Mouse (Mus musculus): ENCODE results near the gene Fktn. TPM values are rescaled to one million over a fixed set of nuclear protein-coding genes. Genes with fewer than 3 reads are reported as not detected.

The Fktn gene
- polyA plus RNA-seq, 1 experiment from 2014 or later, result 14.8 TPM

DNA sequence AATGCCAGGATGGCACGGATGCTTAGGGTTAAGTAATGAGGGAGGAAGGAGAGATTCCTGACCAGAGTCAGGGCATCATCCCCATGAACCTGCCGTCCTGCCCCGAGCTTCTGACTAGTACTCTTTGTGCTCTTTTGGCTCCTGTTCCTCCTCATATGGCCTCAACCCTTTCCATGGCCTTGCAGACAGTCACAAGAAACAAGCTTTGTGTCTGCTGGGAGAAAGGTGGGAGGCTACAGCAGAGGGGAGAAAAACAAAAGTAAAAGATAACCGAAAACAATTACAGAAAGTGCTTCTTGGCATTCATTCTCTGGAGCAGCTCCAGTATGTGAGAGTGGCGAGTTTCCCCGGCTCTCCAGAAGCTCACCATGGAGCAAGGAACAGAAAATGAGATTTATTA is 60.1 kb downstream of the Fktn start:
- no peak for ATAC-seq (ENCODE audit: insufficient read depth, low FRiP score, low read depth)
- no peaks in the 10 kb centered on the region for H3K36me3 ChIP-seq
- WGBS, result 54% methylated on average over 6 of the region's 6 CpGs

DNA sequence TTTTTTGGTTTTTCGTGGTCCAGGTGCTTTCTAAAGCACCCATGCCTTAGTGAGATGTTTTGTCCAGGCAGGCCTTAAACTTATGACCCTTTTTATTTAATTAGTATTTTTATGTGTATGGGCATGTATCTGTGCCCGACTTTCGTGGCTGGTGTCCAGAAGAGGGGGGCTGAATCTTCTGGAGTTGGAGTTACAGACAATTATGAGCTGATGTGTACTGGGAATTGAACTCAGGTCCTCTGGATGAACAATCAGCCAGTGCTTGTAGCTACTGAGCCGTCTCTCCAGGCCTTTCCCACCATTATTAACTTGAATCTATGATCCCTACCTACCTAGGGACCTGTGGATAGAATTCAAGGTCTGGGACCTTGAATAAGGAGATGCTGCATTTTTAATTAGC is 67.6 kb downstream of the Fktn start:
- H3K9me3 ChIP-seq, result no peaks in the 10 kb centered on the region
- H3K36me3 ChIP-seq, result no peaks in the 10 kb centered on the region
- H3K4me2 ChIP-seq, result no peak overlapping the region
- peaks cover 9% of the 10 kb centered on the region; the same call in 1 of the 2 replicates for H3K27me3 ChIP-seq (replicated peaks)
- ATAC-seq (ENCODE audit: insufficient read depth, low FRiP score, low read depth), result no peak
- no peak overlapping the region for H3K9ac ChIP-seq
- no peak overlapping the region for H3K4me3 ChIP-seq (replicated peaks)
- WGBS, result 68% methylated on average over 4 of the region's 4 CpGs
- H3K4me1 ChIP-seq, result no peaks in the 10 kb centered on the region
- H3K27ac ChIP-seq, result no peak overlapping the region

More for the DNA sequence above, 60.1 kb downstream of the Fktn start:
- Histone ChIP-seq H3K27ac (no peak overlapping the region), H3K27me3 (replicated peaks) (peaks cover 14% of the 10 kb centered on the region; the same call in 1 of the 2 replicates), H3K9ac (no peak overlapping the region), H3K4me1 (no peaks in the 10 kb centered on the region), H3K4me2 (no peak overlapping the region), H3K4me3 (replicated peaks) (no peak overlapping the region), H3K9me3 (no peaks in the 10 kb centered on the region)

DNA sequence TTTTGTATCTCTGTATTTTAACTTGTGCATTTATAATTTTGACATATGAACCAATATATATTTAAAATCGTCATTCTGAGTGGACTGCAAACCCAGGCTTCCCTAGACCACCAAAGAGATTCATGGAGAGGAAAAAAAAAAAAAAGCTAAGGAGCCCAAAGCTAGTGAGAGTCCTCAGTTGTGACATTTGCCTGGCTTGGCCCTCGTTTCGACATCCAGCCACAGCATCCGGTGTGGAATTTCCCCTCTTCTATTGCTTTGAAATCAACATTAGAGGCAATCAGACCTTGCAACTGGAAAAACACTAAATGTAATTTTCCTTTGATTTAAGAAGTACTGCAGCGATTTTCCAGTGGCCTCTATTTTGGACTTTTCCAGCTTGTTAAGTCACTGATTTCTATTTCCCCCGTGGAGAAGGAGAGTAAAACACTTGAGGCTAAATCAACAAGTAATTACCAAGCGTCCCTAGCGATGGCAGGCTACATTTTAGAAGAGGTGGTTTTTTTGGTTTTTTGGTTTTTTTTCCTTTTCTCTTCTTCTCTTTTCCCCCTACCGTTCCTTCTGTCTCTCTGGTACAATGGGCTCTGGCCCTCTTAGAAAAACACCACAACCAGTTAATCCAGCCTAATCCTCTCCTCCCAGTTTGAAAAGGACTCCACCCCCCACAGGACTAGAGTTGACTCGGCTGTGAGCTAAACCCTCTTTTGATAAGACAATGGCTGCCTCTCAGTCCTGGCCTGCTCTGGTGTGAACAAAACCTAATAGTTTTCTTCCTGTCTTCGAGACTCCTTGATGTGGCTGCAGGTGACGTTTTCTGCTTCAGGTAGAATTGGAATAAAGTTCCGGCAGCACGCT is 68.6 kb downstream of the Fktn start:
- H3K4me2 ChIP-seq, result no peak overlapping the region
- no peaks in the 10 kb centered on the region for H3K36me3 ChIP-seq
- no peak overlapping the region for H3K9ac ChIP-seq
- ATAC-seq (ENCODE audit: insufficient read depth, low FRiP score, low read depth), result no peak
- H3K4me1 ChIP-seq, result no peaks in the 10 kb centered on the region
- 0 out of 2 replicates have a peak, but pooled peaks cover 3% of the 10 kb centered on the region for H3K27me3 ChIP-seq (replicated peaks)
- no peaks in the 10 kb centered on the region for H3K9me3 ChIP-seq
- H3K27ac ChIP-seq, result no peak overlapping the region
- H3K4me3 ChIP-seq (replicated peaks), result no peak overlapping the region
- 37% methylated on average over 14 of the region's 14 CpGs for WGBS

- H3K4me3 ChIP-seq (replicated peaks), result no peak overlapping the region
- no peak for ATAC-seq (ENCODE audit: insufficient read depth, low FRiP score, low read depth)
- WGBS, result 78% methylated on average over 15 of the region's 15 CpGs
- no peak overlapping the region for H3K4me2 ChIP-seq
- no peaks in the 10 kb centered on the region for H3K4me1 ChIP-seq
- H3K27ac ChIP-seq, result no peak overlapping the region
- no peaks in the 10 kb centered on the region for H3K9me3 ChIP-seq
- H3K36me3 ChIP-seq, result no peaks in the 10 kb centered on the region
- no peaks in the 10 kb centered on the region for H3K27me3 ChIP-seq (replicated peaks)
- no peak overlapping the region for H3K9ac ChIP-seq
Measured at GRCm38 (mm10) chr4:53785746-53786398, 72.1 kb downstream of the Fktn start.

GRCm38 (mm10) chr4:53786851-53787250 is 73.1 kb downstream of the Fktn start:
- Histone ChIP-seq H3K36me3 (no peaks in the 10 kb centered on the region), H3K9ac (no peak overlapping the region), H3K4me1 (no peaks in the 10 kb centered on the region), H3K27ac (no peak overlapping the region), H3K4me3 (replicated peaks) (no peak overlapping the region), H3K27me3 (replicated peaks) (no peaks in the 10 kb centered on the region), H3K4me2 (no peak overlapping the region), H3K9me3 (no peaks in the 10 kb centered on the region)
- 66% methylated on average over 5 of the region's 5 CpGs for WGBS
- ATAC-seq (ENCODE audit: insufficient read depth, low FRiP score, low read depth), result no peak

DNA sequence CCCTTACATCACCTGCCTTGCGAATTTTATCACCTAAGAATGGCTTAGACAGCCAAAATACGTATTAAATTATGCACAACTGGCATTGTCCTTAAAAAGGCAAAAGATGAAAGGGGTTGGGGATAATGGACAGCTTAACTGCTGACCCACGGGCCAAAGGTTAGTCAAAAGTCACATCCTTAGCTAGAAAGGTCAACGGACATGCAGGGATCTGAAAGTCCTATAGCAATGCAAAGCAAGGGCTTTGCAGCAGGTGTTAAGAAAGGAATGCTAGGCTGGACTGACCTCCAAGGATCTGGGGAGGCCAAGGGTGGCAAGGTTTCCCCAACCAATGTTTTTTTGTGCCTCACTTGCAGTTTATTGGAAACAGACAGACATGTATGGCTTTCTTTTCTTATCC is 75.5 kb downstream of the Fktn start:
- Histone ChIP-seq H3K27ac (no peak overlapping the region), H3K36me3 (no peaks in the 10 kb centered on the region)
- WGBS, result 30% methylated on average over 4 of the region's 4 CpGs

DNA sequence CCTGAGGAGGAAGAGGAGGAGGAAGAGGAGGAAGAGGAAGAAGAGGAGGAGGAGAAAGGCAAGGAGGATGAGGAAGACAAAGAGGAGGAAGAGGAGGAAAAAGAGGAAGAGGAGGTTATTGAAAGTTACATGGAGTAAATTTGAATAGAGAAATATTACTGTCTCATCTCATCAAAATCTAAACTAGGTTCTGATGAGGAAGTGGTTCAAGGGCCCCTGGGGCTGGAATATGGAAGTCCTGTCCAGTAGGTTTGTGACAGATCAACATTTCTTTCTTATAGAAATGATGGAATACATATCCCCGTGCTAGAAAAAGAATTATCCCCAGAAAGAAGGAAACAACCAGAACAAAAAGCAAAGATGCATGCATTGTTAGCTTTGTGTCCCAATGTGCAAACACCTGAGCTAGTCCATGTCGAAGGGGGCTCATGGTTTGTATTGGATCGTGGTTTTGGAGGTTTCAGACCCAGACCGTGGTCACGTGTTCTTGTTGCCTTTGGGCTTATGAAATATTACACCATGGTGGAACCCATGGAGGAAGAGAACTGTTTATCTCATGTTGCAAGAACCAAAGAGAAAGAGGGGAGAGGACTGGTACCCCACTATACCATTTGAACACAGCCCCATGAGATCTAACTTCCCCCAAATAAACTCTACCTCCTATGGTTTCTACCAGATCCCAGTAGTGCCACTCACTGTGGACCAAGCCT is 80.6 kb downstream of the Fktn start:
- H3K27me3 ChIP-seq (replicated peaks), result no peaks in the 10 kb centered on the region
- H3K9ac ChIP-seq, result no peak overlapping the region
- no peaks in the 10 kb centered on the region for H3K9me3 ChIP-seq
- H3K4me2 ChIP-seq, result no peak overlapping the region
- no peak for ATAC-seq (ENCODE audit: insufficient read depth, low FRiP score, low read depth)
- H3K27ac ChIP-seq, result no peak overlapping the region
- no peaks in the 10 kb centered on the region for H3K36me3 ChIP-seq
- no peaks in the 10 kb centered on the region for H3K4me1 ChIP-seq
- 83% methylated on average over 5 of the region's 5 CpGs for WGBS
- no peak overlapping the region for H3K4me3 ChIP-seq (replicated peaks)

More for the DNA sequence above, 75.5 kb downstream of the Fktn start:
- H3K4me2 ChIP-seq, result no peak overlapping the region
- no peak for ATAC-seq (ENCODE audit: insufficient read depth, low FRiP score, low read depth)
- H3K4me3 ChIP-seq (replicated peaks), result no peak overlapping the region
- no peaks in the 10 kb centered on the region for H3K4me1 ChIP-seq
- H3K9me3 ChIP-seq, result no peaks in the 10 kb centered on the region
- no peak overlapping the region for H3K9ac ChIP-seq
- H3K27me3 ChIP-seq (replicated peaks), result no peaks in the 10 kb centered on the region

GRCm38 (mm10) chr4:53795086-53795485 is 81.3 kb downstream of the Fktn start:
- no peak overlapping the region for H3K27ac ChIP-seq
- WGBS, result 74% methylated on average over 2 of the region's 2 CpGs
- no peak overlapping the region for H3K9ac ChIP-seq
- H3K4me1 ChIP-seq, result no peaks in the 10 kb centered on the region
- H3K4me2 ChIP-seq, result no peak overlapping the region
- ATAC-seq (ENCODE audit: insufficient read depth, low FRiP score, low read depth), result no peak
- no peak overlapping the region for H3K4me3 ChIP-seq (replicated peaks)
- no peaks in the 10 kb centered on the region for H3K27me3 ChIP-seq (replicated peaks)
- H3K9me3 ChIP-seq, result no peaks in the 10 kb centered on the region
- no peaks in the 10 kb centered on the region for H3K36me3 ChIP-seq

DNA sequence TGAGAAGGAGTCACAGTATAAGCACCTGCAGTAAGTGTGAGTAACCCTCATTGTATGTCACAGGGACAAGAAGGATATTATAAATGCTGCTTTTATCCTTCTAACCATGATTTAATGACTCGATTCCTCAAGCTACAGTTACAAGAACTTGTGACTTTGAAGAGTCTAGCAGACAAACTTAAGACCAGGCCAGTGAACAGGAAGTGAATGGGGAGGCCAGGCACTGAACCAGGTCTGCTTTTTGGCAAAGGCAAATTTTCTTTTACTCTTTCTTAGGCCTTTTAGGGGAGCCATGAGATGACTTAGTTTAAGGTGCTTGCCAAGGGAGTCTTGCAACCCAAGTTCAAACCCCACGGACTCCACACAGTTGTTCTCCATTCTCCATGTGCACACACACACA is 81.9 kb downstream of the Fktn start:
- Histone ChIP-seq H3K27ac (no peak overlapping the region), H3K27me3 (replicated peaks) (no peaks in the 10 kb centered on the region), H3K36me3 (no peaks in the 10 kb centered on the region), H3K4me3 (replicated peaks) (no peak overlapping the region), H3K4me2 (no peak overlapping the region), H3K9me3 (no peaks in the 10 kb centered on the region), H3K9ac (no peak overlapping the region), H3K4me1 (no peaks in the 10 kb centered on the region)
- ATAC-seq (ENCODE audit: insufficient read depth, low FRiP score, low read depth), result no peak
- 88% methylated on average over 2 of the region's 2 CpGs for WGBS

DNA sequence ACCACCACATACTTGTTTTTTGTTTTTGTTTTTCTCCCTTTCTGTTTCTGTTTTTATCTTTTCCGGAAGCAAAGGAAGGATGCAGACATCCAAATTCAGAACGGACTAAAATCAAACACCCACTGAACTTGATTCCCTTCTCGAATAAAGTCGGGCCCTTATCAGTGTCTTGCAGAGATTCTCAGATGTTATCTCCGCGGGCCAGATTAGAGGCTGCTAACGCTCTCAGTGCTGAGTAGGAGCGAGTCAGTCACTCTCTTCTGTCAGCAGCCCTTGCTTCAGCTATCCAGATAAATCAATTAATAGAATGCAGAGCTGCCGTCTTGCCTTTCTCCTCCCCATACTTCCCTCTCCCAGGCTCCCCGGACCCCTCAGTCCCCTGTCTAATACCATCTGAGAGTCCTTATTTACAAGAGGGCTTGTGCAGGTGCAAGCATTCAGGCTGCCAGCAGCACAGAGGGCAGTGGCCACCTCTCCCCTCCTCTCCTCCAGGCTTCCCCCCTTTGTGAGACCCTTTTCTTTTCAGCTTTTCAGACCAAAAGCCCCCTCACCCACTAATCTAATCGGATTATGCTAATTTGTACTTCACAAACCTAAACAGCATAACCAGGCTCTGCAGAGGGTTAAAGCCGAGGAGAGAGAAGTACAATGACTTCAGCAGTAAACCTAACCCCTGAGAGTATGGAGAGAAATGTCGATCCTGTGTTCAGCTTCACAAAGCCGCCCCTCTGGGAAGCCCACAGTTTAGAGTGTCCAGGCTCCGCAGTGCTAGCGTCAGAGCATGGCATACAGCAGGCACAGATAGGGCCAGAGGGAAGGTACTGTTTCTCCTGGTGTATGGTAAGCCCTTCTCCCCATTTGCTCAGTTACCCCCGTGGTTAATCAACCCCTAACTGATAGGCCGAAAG is 83.3 kb downstream of the Fktn start:
- Histone ChIP-seq H3K36me3 (no peaks in the 10 kb centered on the region), H3K9me3 (no peaks in the 10 kb centered on the region), H3K4me2 (no peak overlapping the region), H3K4me3 (replicated peaks) (no peak overlapping the region), H3K4me1 (no peaks in the 10 kb centered on the region), H3K9ac (no peak overlapping the region), H3K27me3 (replicated peaks) (no peaks in the 10 kb centered on the region), H3K27ac (no peak overlapping the region)
- ATAC-seq (ENCODE audit: insufficient read depth, low FRiP score, low read depth), result no peak
- 27% methylated on average over 18 of the region's 18 CpGs for WGBS

- ATAC-seq (ENCODE audit: insufficient read depth, low FRiP score, low read depth), result no peak
- Histone ChIP-seq H3K4me2 (no peak overlapping the region), H3K4me1 (no peaks in the 10 kb centered on the region), H3K36me3 (no peaks in the 10 kb centered on the region), H3K9ac (no peak overlapping the region), H3K27ac (no peak overlapping the region), H3K9me3 (no peaks in the 10 kb centered on the region), H3K4me3 (replicated peaks) (no peak overlapping the region), H3K27me3 (replicated peaks) (no peaks in the 10 kb centered on the region)
- 51% methylated on average over 7 of the region's 7 CpGs for WGBS
Measured at GRCm38 (mm10) chr4:53798896-53799676, 85.3 kb downstream of the Fktn start.

All from stomach, embryonic 15.5 days (tissue).